Mouse (Mus musculus): ENCODE results near the gene Sardh. TPM values are rescaled to one million over a fixed set of nuclear protein-coding genes. Genes with fewer than 3 reads are reported as not detected.

The Sardh gene
- polyA plus RNA-seq, 1 experiment = not detected

DNA sequence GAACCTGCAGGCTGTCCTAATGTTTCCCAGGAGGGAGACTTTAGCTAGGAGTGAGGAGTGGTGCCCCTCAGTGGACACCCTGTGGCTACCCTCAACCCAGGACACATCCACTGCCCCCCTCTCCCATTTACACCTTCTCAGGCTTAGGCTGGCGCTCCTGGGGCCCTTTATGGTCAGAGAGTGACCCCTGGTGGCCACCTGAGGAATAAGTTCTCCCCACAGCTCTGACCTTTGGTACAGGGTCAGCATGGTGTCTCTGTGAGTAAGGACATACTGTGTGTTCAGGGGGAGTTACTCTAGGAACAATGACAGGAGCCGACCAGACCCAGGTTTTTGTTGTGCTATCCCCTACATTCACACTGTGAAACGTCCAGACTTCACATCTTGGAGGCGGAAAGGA lies 10.8 kb downstream of the Sardh start:
- no peak for TF ChIP-seq GATA1 (IDR thresholded peaks at IDR 0.05; ENCODE audit: low read length)

GRCm38 (mm10) chr2:27235729-27236128 lies 12.4 kb downstream of the Sardh start:
- TF ChIP-seq GATA1 (IDR thresholded peaks at IDR 0.05; ENCODE audit: low read length) = no peak

DNA sequence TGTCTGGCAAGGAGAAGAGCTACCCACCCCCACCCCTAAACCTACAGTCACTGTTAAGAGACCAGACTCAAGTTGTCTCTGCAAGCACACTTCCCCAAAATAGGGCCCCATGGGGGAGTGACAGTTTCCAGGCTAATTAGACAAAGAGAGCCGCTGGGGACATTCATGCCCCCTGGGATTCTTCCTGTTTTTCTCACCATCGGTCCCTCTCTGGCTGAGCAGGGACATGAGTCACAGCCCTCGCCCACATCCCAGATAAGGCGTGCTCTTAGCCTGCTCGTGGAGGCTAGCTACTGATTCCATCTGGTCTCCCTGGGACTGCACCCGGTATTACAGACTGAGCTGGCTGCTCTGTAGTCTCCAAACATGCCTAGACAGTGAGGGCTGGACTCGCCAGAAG lies 15.8 kb downstream of the Sardh start:
- no peak for TF ChIP-seq GATA1 (IDR thresholded peaks at IDR 0.05; ENCODE audit: low read length)

GRCm38 (mm10) chr2:27229481-27230105 lies 18.5 kb downstream of the Sardh start:
- TF ChIP-seq GATA1 (IDR thresholded peaks at IDR 0.05; ENCODE audit: low read length) = no peak

DNA sequence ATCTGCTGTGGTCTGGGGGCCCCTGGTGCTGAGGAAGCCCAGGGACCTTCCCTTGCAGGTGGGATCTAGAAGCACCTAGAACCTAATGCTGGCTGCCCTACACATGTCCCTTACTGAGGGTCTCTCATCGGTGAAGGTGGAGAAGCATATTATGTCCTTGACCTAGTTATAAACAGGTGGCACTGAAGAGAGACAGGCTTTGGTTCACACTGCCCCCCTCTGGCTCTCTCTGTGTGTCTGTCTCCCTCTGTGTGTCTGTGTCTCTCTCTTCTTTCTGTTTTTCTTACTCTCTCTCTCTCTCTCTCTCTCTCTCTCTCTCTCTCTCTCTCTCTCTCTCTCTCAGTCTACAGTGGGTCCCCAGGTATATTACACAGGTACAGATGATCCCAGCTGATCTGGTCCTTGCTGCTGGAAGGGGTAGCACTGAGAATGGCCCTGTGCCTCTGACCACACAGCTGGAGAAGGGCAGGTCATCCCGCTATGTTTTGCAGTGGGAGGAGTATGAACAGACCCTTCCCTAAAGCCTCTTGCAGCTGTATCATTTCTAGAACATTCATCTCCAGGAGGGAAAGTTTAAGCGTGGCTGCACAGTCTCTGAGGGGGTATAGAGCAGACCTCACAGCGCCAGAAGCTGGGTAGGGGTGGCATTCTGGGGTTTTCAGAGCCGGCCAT lies 19.2 kb downstream of the Sardh start:
- no peak for TF ChIP-seq GATA1 (IDR thresholded peaks at IDR 0.05; ENCODE audit: low read length)

DNA sequence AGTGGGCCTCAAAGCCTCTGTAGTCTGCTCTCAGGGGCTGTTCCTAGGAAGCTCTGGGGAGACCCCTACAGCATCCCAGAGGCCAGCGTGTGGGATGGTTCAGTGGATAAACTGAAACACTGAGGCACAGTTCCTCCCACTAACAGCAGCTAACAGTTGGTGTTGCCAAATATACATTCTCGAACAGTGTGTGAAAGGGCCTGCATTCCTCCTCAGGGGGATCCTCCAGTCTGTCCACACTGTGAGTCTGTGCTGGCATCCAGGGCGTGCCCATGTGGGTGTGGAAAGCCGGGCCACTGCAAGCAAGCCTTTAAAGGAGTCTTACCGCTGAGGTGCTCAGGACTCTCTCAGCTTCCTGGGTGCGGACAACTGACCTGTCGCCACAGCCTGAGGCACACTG lies 21.6 kb downstream of the Sardh start:
- TF ChIP-seq GATA1 (IDR thresholded peaks at IDR 0.05; ENCODE audit: low read length) = no peak

DNA sequence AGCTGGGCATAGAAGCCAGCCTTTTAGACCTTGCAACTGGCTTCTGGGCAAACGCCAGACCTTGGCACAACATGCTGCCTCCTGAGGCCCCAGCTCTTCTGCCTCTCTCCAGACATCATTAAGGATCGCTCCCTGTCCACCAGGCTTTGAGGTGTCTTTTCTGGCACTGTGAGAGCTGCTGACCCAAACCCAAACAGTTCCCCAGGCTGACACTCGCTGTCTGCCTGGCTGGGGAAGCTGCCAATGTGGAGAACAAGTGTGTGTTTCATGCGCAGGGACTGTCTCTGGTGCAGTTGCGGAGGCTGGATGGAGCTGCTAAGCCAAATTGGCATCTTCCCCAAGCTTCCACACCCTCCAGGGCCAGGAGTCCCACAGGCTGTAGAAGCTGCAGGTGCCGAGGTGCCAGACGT lies 25.1 kb downstream of the Sardh start:
- TF ChIP-seq GATA1 (IDR thresholded peaks at IDR 0.05; ENCODE audit: low read length) = no peak

- no peak for TF ChIP-seq GATA1 (IDR thresholded peaks at IDR 0.05; ENCODE audit: low read length)
Measured at GRCm38 (mm10) chr2:27218569-27218968, 29.6 kb downstream of the Sardh start.

- TF ChIP-seq GATA1 (IDR thresholded peaks at IDR 0.05; ENCODE audit: low read length) = no peak
Measured at GRCm38 (mm10) chr2:27218121-27218544, 30.0 kb downstream of the Sardh start.

DNA sequence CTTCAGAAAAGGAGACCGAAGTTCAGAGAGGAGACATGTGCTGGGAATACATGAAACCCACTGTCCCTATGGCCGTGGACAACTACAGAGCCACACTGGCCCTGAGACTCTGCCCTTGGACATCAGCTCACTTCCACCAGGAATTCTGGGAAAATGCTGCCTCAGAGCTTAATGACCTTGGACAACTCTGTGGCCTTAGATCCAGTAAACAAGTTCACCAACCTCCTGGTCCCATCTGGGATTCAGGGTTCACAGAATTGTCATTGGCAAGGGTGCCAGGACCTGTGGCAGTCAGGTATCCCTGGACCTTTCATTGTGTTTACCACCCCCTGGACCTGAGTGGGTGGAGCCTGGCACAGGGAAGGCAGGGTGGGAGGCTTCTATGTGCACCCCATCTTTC lies 32.6 kb downstream of the Sardh start:
- no peak for TF ChIP-seq GATA1 (IDR thresholded peaks at IDR 0.05; ENCODE audit: low read length)

DNA sequence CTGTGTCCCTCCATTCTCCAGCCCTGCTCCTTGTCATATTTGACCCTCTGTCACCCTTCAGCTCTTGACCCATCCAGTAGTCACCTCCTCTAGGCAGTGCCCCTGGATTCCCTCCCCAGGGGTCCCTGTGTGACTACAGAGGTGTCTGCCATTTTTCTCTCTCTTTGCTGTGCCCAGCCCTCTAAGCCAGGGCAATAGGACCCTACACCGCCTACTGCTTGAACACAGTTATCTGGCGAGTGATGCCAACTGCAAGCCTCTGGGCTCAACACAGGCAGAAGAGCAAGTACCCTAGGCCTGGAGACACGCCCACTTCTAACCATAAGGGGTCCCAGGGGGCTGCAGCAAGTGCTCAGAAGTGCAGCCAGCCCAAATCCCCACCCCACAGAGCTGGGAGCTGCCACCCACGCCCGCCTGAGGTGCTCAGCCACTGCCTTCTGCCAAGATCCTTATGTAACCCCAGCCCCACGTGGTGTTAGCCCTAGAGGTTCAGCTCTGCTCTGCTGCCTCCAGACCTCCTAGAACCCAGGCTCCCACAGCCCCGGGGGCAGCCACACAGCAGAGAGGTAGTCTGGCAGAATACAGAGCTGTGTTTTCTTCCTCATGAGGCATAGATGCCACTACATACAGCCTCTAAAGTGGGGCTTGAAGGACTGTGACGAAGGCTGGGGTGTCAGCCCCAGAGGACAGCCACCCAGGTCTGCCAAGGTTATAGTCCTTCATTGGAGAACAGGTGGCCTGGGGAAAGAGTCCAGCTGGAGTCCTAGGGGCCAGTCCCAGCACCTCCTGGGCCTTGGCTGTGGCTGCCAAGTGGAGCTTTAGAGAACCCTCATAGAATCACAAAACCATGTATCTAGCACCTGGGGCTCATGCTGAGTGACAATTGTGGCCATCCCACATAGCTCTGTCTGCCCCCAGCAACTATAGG lies 35.9 kb downstream of the Sardh start:
- no peak for TF ChIP-seq GATA1 (IDR thresholded peaks at IDR 0.05; ENCODE audit: low read length)

GRCm38 (mm10) chr2:27210676-27211210 lies 37.4 kb downstream of the Sardh start:
- no peak for TF ChIP-seq GATA1 (IDR thresholded peaks at IDR 0.05; ENCODE audit: low read length)

- TF ChIP-seq GATA1 (IDR thresholded peaks at IDR 0.05; ENCODE audit: low read length) = no peak
Measured at GRCm38 (mm10) chr2:27210255-27210654, 37.9 kb downstream of the Sardh start.

- TF ChIP-seq GATA1 (IDR thresholded peaks at IDR 0.05; ENCODE audit: low read length) = no peak
Measured at GRCm38 (mm10) chr2:27209816-27210215, 38.3 kb downstream of the Sardh start.

- TF ChIP-seq GATA1 (IDR thresholded peaks at IDR 0.05; ENCODE audit: low read length) = no peak
Measured at GRCm38 (mm10) chr2:27209370-27209769, 38.8 kb downstream of the Sardh start.

DNA sequence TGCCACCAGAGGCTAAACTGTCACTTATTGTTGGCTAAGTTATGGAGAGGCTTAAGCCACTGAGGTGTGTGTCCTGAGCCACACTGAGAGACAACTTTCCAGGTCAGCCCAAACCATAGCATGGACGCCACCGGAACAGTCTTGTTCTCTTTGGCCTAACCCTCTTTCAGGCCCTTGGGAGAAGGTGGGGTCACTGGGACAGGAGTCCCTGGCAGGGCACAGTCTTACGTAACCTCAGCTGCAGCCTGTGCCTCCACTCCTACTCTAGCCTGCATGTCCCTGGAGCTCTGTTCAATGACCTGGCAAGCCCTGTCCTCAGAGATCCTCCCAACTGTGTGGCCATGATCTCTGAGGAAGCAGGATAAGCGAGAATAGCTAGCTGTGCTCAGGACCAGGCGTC lies 41.0 kb downstream of the Sardh start:
- TF ChIP-seq GATA1 (IDR thresholded peaks at IDR 0.05; ENCODE audit: low read length) = no peak

Measured in G1E-ER4 (cell line).